Mouse (Mus musculus) stomach, embryonic 14.5 days (tissue): ENCODE measurements around the gene Rarg. TPM values are rescaled to one million over a fixed set of nuclear protein-coding genes. Genes with fewer than 3 reads are reported as not detected.

ENCODE experiments used
- ATAC-seq: fragments of 200-750 bp; cut with Nextera tagmentation; 2 replicates; pipeline ENCODE4 v1.8.0; 2017; ENCODE audit warnings: low read depth, moderate TSS enrichment; ENCODE audit not compliant: insufficient number of reproducible peaks, insufficient read depth, low FRiP score
- H3K27ac ChIP-seq: fragments of 300-500 bp; sonication (generic); 2 replicates; pipeline ENCODE4 v1.5.1; 2014; ENCODE audit warnings: mild to moderate bottlenecking, low read length, moderate library complexity, mixed read lengths
- H3K27me3 ChIP-seq: fragments of 300-500 bp; sonication (generic); 2 replicates; pipeline ENCODE4 v1.6.1; 2014; ENCODE audit warnings: low read length, control low read depth, mixed read lengths; ENCODE audit not compliant: control insufficient read depth, insufficient read depth
- H3K36me3 ChIP-seq: fragments of 300-500 bp; sonication (generic); 2 replicates; pipeline ENCODE4 v1.6.1; 2014; ENCODE audit warnings: mild to moderate bottlenecking, control low read depth, low read length, moderate library complexity, mixed read lengths; ENCODE audit not compliant: control insufficient read depth, insufficient read depth
- H3K4me1 ChIP-seq: fragments of 300-500 bp; sonication (generic); 2 replicates; pipeline ENCODE4 v1.6.1; 2014; ENCODE audit warnings: low read length, control low read depth, mixed read lengths; ENCODE audit not compliant: control insufficient read depth, insufficient read depth
- H3K4me2 ChIP-seq: fragments of 300-500 bp; sonication (generic); replicated peaks from 2 replicates; pipeline ENCODE4 v1.6.1; 2014; ENCODE audit warnings: low read depth, low read length, control low read depth
- H3K4me3 ChIP-seq: fragments of 300-500 bp; sonication (generic); 2 replicates; pipeline ENCODE4 v1.5.1; 2014; ENCODE audit warnings: low read depth, low read length, control low read depth
- H3K9ac ChIP-seq: fragments of 300-500 bp; sonication (generic); replicated peaks from 2 replicates; pipeline ENCODE4 v1.6.1; 2014; ENCODE audit warnings: low read depth, mild to moderate bottlenecking, control low read depth, low read length, moderate library complexity, mixed read lengths
- H3K9me3 ChIP-seq: fragments of 300-500 bp; sonication (generic); 2 replicates; pipeline ENCODE4 v1.6.1; 2016; ENCODE audit warnings: low read depth, low read length, control low read depth; ENCODE audit not compliant: control insufficient read depth
- WGBS: fragments of 180-500 bp; shearing (Covaris S2); extraction: QIAGEN DNeasy Blood & Tissue Kit; methylation state at CpG from one replicate; pipeline ENCODE4 v1.1.7; 2014; 5-methylcytosine and 5-hydroxymethylcytosine counted together
- polyA plus RNA-seq: library from polyadenylated mRNA; unstranded; fragments of >200 nt; fragmentation: Nextera tagmentation; extraction: Ambion mirVana; gene quantifications from 2 replicates; pipeline ENCODE4 v1.2.1, GENCODE M21; 2014

The Rarg gene
- polyA plus RNA-seq, 1 experiment from 2014 or later, result 40.5 TPM

- H3K9me3 ChIP-seq, result no peaks in the 10 kb centered on the region
- H3K9ac ChIP-seq, result peak overlapping the region; percentile 36
- 19% methylated on average over 21 of the region's 21 CpGs for WGBS
- H3K27me3 ChIP-seq, result no peaks in the 10 kb centered on the region
- no peak overlapping the region for H3K27ac ChIP-seq
- ATAC-seq, result no peak
- peak overlapping the region; percentile 81 for H3K4me2 ChIP-seq
- H3K4me3 ChIP-seq, result peak overlapping the region; percentile 37
- 0 out of 2 replicates have a peak, but pooled peaks cover 2% of the 10 kb centered on the region for H3K4me1 ChIP-seq
- no peaks in the 10 kb centered on the region for H3K36me3 ChIP-seq
Observed at GRCm38 (mm10) chr15:102224992-102225617, 32.2 kb downstream of the Rarg start.

GRCm38 (mm10) chr15:102224186-102224991 is 32.9 kb downstream of the Rarg start:
- H3K4me3 ChIP-seq, result peak overlapping the region; percentile 37
- 3% methylated on average over 40 of the region's 43 CpGs for WGBS
- H3K9ac ChIP-seq, result peak overlapping the region; percentile 36
- peak; percentile 83 for ATAC-seq
- peak overlapping the region; percentile 81 for H3K4me2 ChIP-seq
- 0 out of 2 replicates have a peak, but pooled peaks cover 2% of the 10 kb centered on the region for H3K4me1 ChIP-seq
- H3K9me3 ChIP-seq, result no peaks in the 10 kb centered on the region
- H3K27ac ChIP-seq, result no peak overlapping the region
- no peaks in the 10 kb centered on the region for H3K27me3 ChIP-seq
- no peaks in the 10 kb centered on the region for H3K36me3 ChIP-seq

GRCm38 (mm10) chr15:102222386-102222785 is 34.9 kb downstream of the Rarg start:
- Histone ChIP-seq H3K4me3 (no peak overlapping the region), H3K9me3 (no peaks in the 10 kb centered on the region), H3K4me1 (0 out of 2 replicates have a peak, but pooled peaks cover 2% of the 10 kb centered on the region), H3K27ac (no peak overlapping the region), H3K36me3 (no peaks in the 10 kb centered on the region), H3K9ac (no peak overlapping the region), H3K4me2 (no peak overlapping the region), H3K27me3 (no peaks in the 10 kb centered on the region)
- no peak for ATAC-seq
- WGBS, result 59% methylated on average over 10 of the region's 10 CpGs

- WGBS, result 81% methylated on average over 7 of the region's 7 CpGs
- no peaks in the 10 kb centered on the region for H3K4me1 ChIP-seq
- no peaks in the 10 kb centered on the region for H3K27me3 ChIP-seq
- ATAC-seq, result no peak
- H3K36me3 ChIP-seq, result peaks cover 32% of the 10 kb centered on the region
- H3K4me3 ChIP-seq, result no peak overlapping the region
- no peak overlapping the region for H3K27ac ChIP-seq
- no peak overlapping the region for H3K9ac ChIP-seq
- no peaks in the 10 kb centered on the region for H3K9me3 ChIP-seq
- H3K4me2 ChIP-seq, result no peak overlapping the region
Observed at GRCm38 (mm10) chr15:102217325-102217724, 40.0 kb downstream of the Rarg start.

- Histone ChIP-seq H3K27ac (no peak overlapping the region), H3K9ac (no peak overlapping the region), H3K4me2 (no peak overlapping the region), H3K9me3 (no peaks in the 10 kb centered on the region), H3K4me3 (no peak overlapping the region), H3K36me3 (peaks cover 38% of the 10 kb centered on the region), H3K27me3 (no peaks in the 10 kb centered on the region), H3K4me1 (no peaks in the 10 kb centered on the region)
- ATAC-seq, result no peak
- WGBS, result 81% methylated on average over 16 of the region's 16 CpGs
Observed at GRCm38 (mm10) chr15:102216459-102217228, 40.7 kb downstream of the Rarg start.

GRCm38 (mm10) chr15:102215624-102216023 is 41.7 kb downstream of the Rarg start:
- Histone ChIP-seq H3K9ac (no peak overlapping the region), H3K27me3 (no peaks in the 10 kb centered on the region), H3K27ac (no peak overlapping the region), H3K4me3 (no peak overlapping the region), H3K36me3 (peaks cover 42% of the 10 kb centered on the region), H3K4me2 (no peak overlapping the region), H3K9me3 (no peaks in the 10 kb centered on the region), H3K4me1 (no peaks in the 10 kb centered on the region)
- 73% methylated on average over 6 of the region's 6 CpGs for WGBS
- no peak for ATAC-seq

GRCm38 (mm10) chr15:102214132-102214531 is 43.2 kb downstream of the Rarg start:
- ATAC-seq, result no peak
- H3K36me3 ChIP-seq, result peaks cover 53% of the 10 kb centered on the region
- WGBS, result 40% methylated on average over 2 of the region's 2 CpGs
- H3K4me3 ChIP-seq, result no peak overlapping the region
- H3K9ac ChIP-seq, result no peak overlapping the region
- no peaks in the 10 kb centered on the region for H3K4me1 ChIP-seq
- no peaks in the 10 kb centered on the region for H3K27me3 ChIP-seq
- H3K4me2 ChIP-seq, result no peak overlapping the region
- no peak overlapping the region for H3K27ac ChIP-seq
- H3K9me3 ChIP-seq, result no peaks in the 10 kb centered on the region

GRCm38 (mm10) chr15:102211895-102212294 is 45.4 kb downstream of the Rarg start:
- H3K4me2 ChIP-seq, result no peak overlapping the region

More at GRCm38 (mm10) chr15:102211895-102212294, 45.4 kb downstream of the Rarg start:
- Histone ChIP-seq H3K4me3 (no peak overlapping the region), H3K36me3 (peaks cover 76% of the 10 kb centered on the region), H3K4me1 (peaks cover 8% of the 10 kb centered on the region; the same call in 1 of the 2 replicates), H3K27ac (no peak overlapping the region), H3K9ac (no peak overlapping the region), H3K9me3 (no peaks in the 10 kb centered on the region), H3K27me3 (no peaks in the 10 kb centered on the region)
- 79% methylated on average over 6 of the region's 6 CpGs for WGBS
- ATAC-seq, result no peak
